Mouse (Mus musculus) midbrain, embryonic 10.5 days (tissue): Measurements from ENCODE around the gene Iglon5. TPM values are rescaled to one million over a fixed set of nuclear protein-coding genes. Genes with fewer than 3 reads are reported as not detected.

Source experiments
- DNase-seq: peaks from one replicate; pipeline ENCODE4 v3.0.0-alpha.2; 2017; ENCODE audit warnings: low spot score
- H3K27ac ChIP-seq: fragments of 300-500 bp; sonication (generic); replicated peaks from 2 replicates; pipeline ENCODE4 v1.5.1; 2016; ENCODE audit warnings: mild to moderate bottlenecking
- H3K27me3 ChIP-seq: fragments of 300-500 bp; sonication (generic); 2 replicates; pipeline ENCODE4 v1.6.1; 2016; ENCODE audit warnings: low read depth, mild to moderate bottlenecking; ENCODE audit not compliant: poor library complexity, severe bottlenecking
- H3K36me3 ChIP-seq: fragments of 300-500 bp; sonication (generic); 2 replicates; pipeline ENCODE4 v1.6.1; 2016; ENCODE audit warnings: mild to moderate bottlenecking, moderate library complexity
- H3K4me1 ChIP-seq: fragments of 300-500 bp; sonication (generic); 2 replicates; pipeline ENCODE4 v1.6.1; 2016
- H3K4me3 ChIP-seq: fragments of 300-500 bp; sonication (generic); 2 replicates; pipeline ENCODE4 v1.5.1; 2016; ENCODE audit warnings: mild to moderate bottlenecking, moderate library complexity
- H3K9me3 ChIP-seq: fragments of 300-500 bp; sonication (generic); replicated peaks from 2 replicates; pipeline ENCODE4 v1.6.1; 2016; ENCODE audit warnings: mild to moderate bottlenecking
- WGBS: fragments of 180-500 bp; shearing (Covaris S2); methylation state at CpG from one replicate; pipeline ENCODE4 v1.1.7; 2016; 5-methylcytosine and 5-hydroxymethylcytosine counted together
- polyA plus RNA-seq: library from polyadenylated mRNA; unstranded; fragments of >200 nt; fragmentation: Nextera tagmentation; extraction: Ambion mirVana; gene quantifications from 2 replicates; pipeline ENCODE4 v1.2.1, GENCODE M21; 2016

Iglon5 gene
- polyA plus RNA-seq, 1 experiment from 2014 or later, result 0.70 TPM

GRCm38 (mm10) chr7:43490182-43490584 lies 308 bp upstream of the Iglon5 start:
- H3K36me3 ChIP-seq, result no peaks in the 10 kb centered on the region
- peaks cover 29% of the 10 kb centered on the region for H3K4me1 ChIP-seq
- H3K4me3 ChIP-seq, result peak overlapping the region; percentile 79
- H3K27me3 ChIP-seq, result peaks cover 21% of the 10 kb centered on the region
- peak; percentile 87 for DNase-seq
- under 1% methylated on average over 13 of the region's 13 CpGs for WGBS
- no peaks in the 10 kb centered on the region for H3K9me3 ChIP-seq
- H3K27ac ChIP-seq, result peak overlapping the region; percentile 93

- no peak for DNase-seq
- Histone ChIP-seq H3K4me1 (peaks cover 28% of the 10 kb centered on the region), H3K27me3 (peaks cover 14% of the 10 kb centered on the region), H3K27ac (0 out of 2 replicates have a peak overlapping the region, but pooled peaks have one; percentile 17), H3K4me3 (peak overlapping the region; percentile 79), H3K9me3 (no peaks in the 10 kb centered on the region), H3K36me3 (no peaks in the 10 kb centered on the region)
- 50% methylated on average over 5 of the region's 5 CpGs for WGBS
Observed at GRCm38 (mm10) chr7:43488646-43489045, 1.2 kb downstream of the Iglon5 start.

- Histone ChIP-seq H3K9me3 (no peaks in the 10 kb centered on the region), H3K4me3 (no peak overlapping the region), H3K27ac (no peak overlapping the region), H3K27me3 (peaks cover 8% of the 10 kb centered on the region), H3K4me1 (peaks cover 2% of the 10 kb centered on the region), H3K36me3 (peaks cover 3% of the 10 kb centered on the region; the same call in 1 of the 2 replicates)
- no peak for DNase-seq
- 29% methylated on average over 10 of the region's 10 CpGs for WGBS
Observed at GRCm38 (mm10) chr7:43483236-43483635, 6.6 kb downstream of the Iglon5 start.

- Histone ChIP-seq H3K27ac (no peak overlapping the region), H3K4me3 (no peak overlapping the region), H3K4me1 (no peaks in the 10 kb centered on the region), H3K27me3 (peaks cover 18% of the 10 kb centered on the region), H3K36me3 (peaks cover 3% of the 10 kb centered on the region; the same call in 1 of the 2 replicates), H3K9me3 (no peaks in the 10 kb centered on the region)
- 79% methylated on average over 8 of the region's 8 CpGs for WGBS
- DNase-seq, result no peak
Observed at GRCm38 (mm10) chr7:43482090-43482716, 7.7 kb downstream of the Iglon5 start.

GRCm38 (mm10) chr7:43481191-43481590 lies 8.7 kb downstream of the Iglon5 start:
- H3K27ac ChIP-seq, result no peak overlapping the region
- peaks cover 9% of the 10 kb centered on the region for H3K4me1 ChIP-seq
- no peak for DNase-seq
- peaks cover 28% of the 10 kb centered on the region for H3K27me3 ChIP-seq
- H3K36me3 ChIP-seq, result peaks cover 3% of the 10 kb centered on the region; the same call in 1 of the 2 replicates
- no peaks in the 10 kb centered on the region for H3K9me3 ChIP-seq
- H3K4me3 ChIP-seq, result no peak overlapping the region
- WGBS, result 77% methylated on average over 3 of the region's 3 CpGs

- DNase-seq, result peak; percentile 34
- no peak overlapping the region for H3K27ac ChIP-seq
- peaks cover 5% of the 10 kb centered on the region; the same call in 1 of the 2 replicates for H3K36me3 ChIP-seq
- no peaks in the 10 kb centered on the region for H3K9me3 ChIP-seq
- peaks cover 18% of the 10 kb centered on the region for H3K4me1 ChIP-seq
- peak overlapping the region; percentile 27; the same call in 1 of the 2 replicates for H3K4me3 ChIP-seq
- H3K27me3 ChIP-seq, result peaks cover 53% of the 10 kb centered on the region
- WGBS, result 8% methylated on average over 13 of the region's 13 CpGs
Observed at GRCm38 (mm10) chr7:43476376-43476775, 13.5 kb downstream of the Iglon5 start.

GRCm38 (mm10) chr7:43475706-43476105 lies 14.2 kb downstream of the Iglon5 start:
- peaks cover 53% of the 10 kb centered on the region for H3K27me3 ChIP-seq
- DNase-seq, result no peak
- no peak overlapping the region for H3K4me3 ChIP-seq
- 9% methylated on average over 23 of the region's 23 CpGs for WGBS
- no peaks in the 10 kb centered on the region for H3K9me3 ChIP-seq
- no peak overlapping the region for H3K27ac ChIP-seq
- H3K36me3 ChIP-seq, result peaks cover 5% of the 10 kb centered on the region; the same call in 1 of the 2 replicates
- H3K4me1 ChIP-seq, result peaks cover 18% of the 10 kb centered on the region

GRCm38 (mm10) chr7:43470373-43470772 lies 19.5 kb downstream of the Iglon5 start:
- 43% methylated on average over 8 of the region's 8 CpGs for WGBS
- H3K36me3 ChIP-seq, result 0 out of 2 replicates have a peak, but pooled peaks cover 2% of the 10 kb centered on the region
- H3K9me3 ChIP-seq, result no peaks in the 10 kb centered on the region

GRCm38 (mm10) chr7:43466099-43466694 lies 23.7 kb downstream of the Iglon5 start:
- Histone ChIP-seq H3K36me3 (no peaks in the 10 kb centered on the region), H3K9me3 (no peaks in the 10 kb centered on the region), H3K4me1 (peaks cover 20% of the 10 kb centered on the region), H3K27me3 (peaks cover 55% of the 10 kb centered on the region), H3K27ac (peak overlapping the region; percentile 55; the same call in 1 of the 2 replicates), H3K4me3 (peak overlapping the region; percentile 62)
- WGBS, result 1% methylated on average over 33 of the region's 33 CpGs
- DNase-seq, result peak; percentile 84

More at GRCm38 (mm10) chr7:43470373-43470772, 19.5 kb downstream of the Iglon5 start:
- Histone ChIP-seq H3K4me1 (peaks cover 14% of the 10 kb centered on the region), H3K4me3 (no peak overlapping the region), H3K27ac (no peak overlapping the region), H3K27me3 (peaks cover 43% of the 10 kb centered on the region)
- DNase-seq, result peak; percentile 59

- H3K9me3 ChIP-seq, result no peaks in the 10 kb centered on the region
- H3K4me3 ChIP-seq, result peak overlapping the region; percentile 62
- peak; percentile 87 for DNase-seq
- H3K36me3 ChIP-seq, result no peaks in the 10 kb centered on the region
- peaks cover 20% of the 10 kb centered on the region for H3K4me1 ChIP-seq
- H3K27ac ChIP-seq, result peak overlapping the region; percentile 55; the same call in 1 of the 2 replicates
- H3K27me3 ChIP-seq, result peaks cover 55% of the 10 kb centered on the region
- 1% methylated on average over 33 of the region's 33 CpGs for WGBS
Observed at GRCm38 (mm10) chr7:43465344-43466098, 24.4 kb downstream of the Iglon5 start.

- 8% methylated on average over 35 of the region's 35 CpGs for WGBS
- Histone ChIP-seq H3K27ac (peak overlapping the region; percentile 43; the same call in 1 of the 2 replicates), H3K4me3 (peak overlapping the region; percentile 62), H3K4me1 (peaks cover 20% of the 10 kb centered on the region), H3K9me3 (no peaks in the 10 kb centered on the region), H3K27me3 (peaks cover 55% of the 10 kb centered on the region), H3K36me3 (no peaks in the 10 kb centered on the region)
- DNase-seq, result no peak
Observed at GRCm38 (mm10) chr7:43464864-43465343, 25.0 kb downstream of the Iglon5 start.

- no peak overlapping the region for H3K4me3 ChIP-seq
- H3K27ac ChIP-seq, result no peak overlapping the region
- no peaks in the 10 kb centered on the region for H3K36me3 ChIP-seq
- peaks cover 20% of the 10 kb centered on the region for H3K4me1 ChIP-seq
- H3K9me3 ChIP-seq, result no peaks in the 10 kb centered on the region
- 88% methylated on average over 7 of the region's 7 CpGs for WGBS
- DNase-seq, result no peak
- peaks cover 55% of the 10 kb centered on the region for H3K27me3 ChIP-seq
Observed at GRCm38 (mm10) chr7:43463976-43464375, 25.9 kb downstream of the Iglon5 start.
